8 mouse cellular contexts compared by ENCODE assay signal in genomic region chr2:112454125-112454861, GRCm38 (mm10). TPM values are rescaled to one million over a fixed set of nuclear protein-coding genes. Genes with fewer than 3 reads are reported as not detected.
DNase-seq lines count a peak whose midpoint lies in the region; ATAC-seq lines count a peak whose summit lies in the region.

No protein-coding gene starts in this region.

- DNase-seq in heart, postnatal 25 days (ENCODE audit: low spot score), result no peak
- peak; percentile 11 for DNase-seq in MN1 (ENCODE audit: low spot score)
- DNase-seq in hindbrain, embryonic 10.5 days (ENCODE audit: low spot score), result no peak
- no peak for DNase-seq in gastrocnemius, postnatal 10 days
- DNase-seq in thymus, postnatal 4 days, result no peak
- DNase-seq in layer of hippocampus, postnatal 14 days (ENCODE audit: low spot score in 2 of 2), result no peak

- intact Hi-C loops in heart, postnatal 25 days (cut with DNase I), result loop anchor here (1.0 to 2.0 kb wide), 2 partner anchors 75 to 86 kb away; partner anchors contain the start of genes Emc4 and Katnbl1

- no peaks in the 10 kb centered on the region for H3K9me3 ChIP-seq in heart, embryonic 13.5 days
- H3K9me3 ChIP-seq in hindbrain, embryonic 10.5 days, result no peaks in the 10 kb centered on the region
- no peaks in the 10 kb centered on the region for H3K9me3 ChIP-seq in midbrain, embryonic 13.5 days

- peak overlapping the region; percentile 81 for H3K4me3 ChIP-seq in heart, embryonic 13.5 days
- peak overlapping the region; percentile 90 for H3K4me3 ChIP-seq in hindbrain, embryonic 10.5 days
- H3K4me3 ChIP-seq in midbrain, embryonic 13.5 days (replicated peaks), result peak overlapping the region; percentile 92

- peaks cover 15% of the 10 kb centered on the region for H3K4me1 ChIP-seq in heart, embryonic 13.5 days
- peaks cover 15% of the 10 kb centered on the region for H3K4me1 ChIP-seq in hindbrain, embryonic 10.5 days (replicated peaks)
- peaks cover 20% of the 10 kb centered on the region for H3K4me1 ChIP-seq in midbrain, embryonic 13.5 days (replicated peaks)

- 28% methylated on average over 17 of the region's 17 CpGs for WGBS in heart, embryonic 13.5 days
- WGBS in hindbrain, embryonic 10.5 days, result 29% methylated on average over 17 of the region's 17 CpGs
- 32% methylated on average over 17 of the region's 17 CpGs for WGBS in midbrain, embryonic 13.5 days

- peaks cover 3% of the 10 kb centered on the region; the same call in 1 of the 2 replicates for H3K36me3 ChIP-seq in heart, embryonic 13.5 days
- peaks cover 5% of the 10 kb centered on the region for H3K36me3 ChIP-seq in hindbrain, embryonic 10.5 days
- H3K36me3 ChIP-seq in midbrain, embryonic 13.5 days, result no peaks in the 10 kb centered on the region

- peak overlapping the region; percentile 72 for H3K27ac ChIP-seq in heart, embryonic 13.5 days (replicated peaks)
- peak overlapping the region; percentile 91 for H3K27ac ChIP-seq in hindbrain, embryonic 10.5 days
- H3K27ac ChIP-seq in midbrain, embryonic 13.5 days, result peak overlapping the region; percentile 65; the same call in 1 of the 2 replicates

- ATAC-seq in heart, embryonic 13.5 days (ENCODE audit: extremely low read depth, insufficient number of reproducible peaks, low FRiP score, low TSS enrichment), result 0 out of 2 replicates have a peak, but pooled peaks have one; percentile 10
- peak; percentile 78; the same call in 1 of the 2 replicates for ATAC-seq in midbrain, embryonic 13.5 days

- no peaks in the 10 kb centered on the region for H3K27me3 ChIP-seq in heart, embryonic 13.5 days (replicated peaks)
- no peaks in the 10 kb centered on the region for H3K27me3 ChIP-seq in hindbrain, embryonic 10.5 days (ENCODE audit: insufficient read depth, poor library complexity, severe bottlenecking)
- no peaks in the 10 kb centered on the region for H3K27me3 ChIP-seq in midbrain, embryonic 13.5 days

- peak overlapping the region; percentile 91 for H3K9ac ChIP-seq in heart, embryonic 13.5 days
- H3K9ac ChIP-seq in midbrain, embryonic 13.5 days (replicated peaks), result peak overlapping the region; percentile 95

- H3K4me2 ChIP-seq in heart, embryonic 13.5 days, result peak overlapping the region; percentile 73
- H3K4me2 ChIP-seq in midbrain, embryonic 13.5 days (replicated peaks), result peak overlapping the region; percentile 91

RNA-seq across cellular contexts. Expression of gene Emc7, which starts 0.5 kb away (rescaled TPM):
- 17.5 and 19.3 TPM in 2 replicates for polyA plus RNA-seq in heart, embryonic 13.5 days (2015; fragmentation: Nextera tagmentation; extraction: Ambion mirVana)
- total RNA-seq in heart, postnatal 25 days (2021), result 10 to 100 TPM; 15.3 to 15.8 TPM
- 12.0 and 12.3 TPM in 2 replicates for polyA plus RNA-seq in hindbrain, embryonic 10.5 days (2016; fragmentation: Nextera tagmentation; extraction: Ambion mirVana)
- polyA plus RNA-seq in midbrain, embryonic 13.5 days (2015; fragmentation: Nextera tagmentation; extraction: Ambion mirVana), result 15.7 and 16.3 TPM in 2 replicates
- total RNA-seq in gastrocnemius, postnatal 10 days (2021), result 10 to 100 TPM; 14.0 to 15.2 TPM
- 10 to 100 TPM; 38.8 to 39.6 TPM for total RNA-seq in layer of hippocampus, postnatal 14 days (2021)

RNA-seq across cellular contexts. Expression of gene Chrm5, which starts 26.3 kb away (rescaled TPM):
- not detected in 2 replicates for polyA plus RNA-seq in heart, embryonic 13.5 days (2015; fragmentation: Nextera tagmentation; extraction: Ambion mirVana)
- total RNA-seq in heart, postnatal 25 days (2021), result not detected
- not detected in 2 replicates for polyA plus RNA-seq in hindbrain, embryonic 10.5 days (2016; fragmentation: Nextera tagmentation; extraction: Ambion mirVana)
- 0.21 and 0.26 TPM in 2 replicates for polyA plus RNA-seq in midbrain, embryonic 13.5 days (2015; fragmentation: Nextera tagmentation; extraction: Ambion mirVana)
- total RNA-seq in gastrocnemius, postnatal 10 days (2021), result under 1 TPM in 1 of 2 experiments, not detected in 1; 0.16 TPM
- total RNA-seq in layer of hippocampus, postnatal 14 days (2021), result 10 to 100 TPM; 10.3 to 12.4 TPM

RNA-seq across cellular contexts. Expression of gene Aven, which starts 38.5 kb away (rescaled TPM):
- 6.2 and 6.9 TPM in 2 replicates for polyA plus RNA-seq in heart, embryonic 13.5 days (2015; fragmentation: Nextera tagmentation; extraction: Ambion mirVana)
- total RNA-seq in heart, postnatal 25 days (2021), result 10 to 100 TPM; 16.3 to 18.3 TPM
- polyA plus RNA-seq in hindbrain, embryonic 10.5 days (2016; fragmentation: Nextera tagmentation; extraction: Ambion mirVana), result 6.3 and 7.4 TPM in 2 replicates
- 2.3 and 3.1 TPM in 2 replicates for polyA plus RNA-seq in midbrain, embryonic 13.5 days (2015; fragmentation: Nextera tagmentation; extraction: Ambion mirVana)
- total RNA-seq in gastrocnemius, postnatal 10 days (2021), result 10 to 100 TPM; 17.5 to 22.0 TPM
- total RNA-seq in layer of hippocampus, postnatal 14 days (2021), result 1 to 10 TPM; 7.9 to 8.0 TPM

Comparison
In these comparisons a context has a peak if more than half of its experiments do, and no peak if none do; other contexts are left out.
1. RNA of gene Chrm5, which starts 26.3 kb away (total RNA-seq): 10.3 to 12.4 TPM in layer of hippocampus, postnatal 14 days; 0.16 TPM in gastrocnemius, postnatal 10 days and not detected in heart, postnatal 25 days; every median in the first group is over 4 times any median in the second.
2. Peak in every context shown above with its lines, with median percentiles within 50 percentile points of each other: H3K27ac ChIP-seq and H3K4me3 ChIP-seq.